Mouse (Mus musculus) embryo, embryonic 10.5 days (tissue): ENCODE data around the gene Tex45.

Experiments
- DNase-seq: peaks from one replicate; pipeline ENCODE4 v3.0.0-alpha.2; 2015; ENCODE audit warnings: low spot score

The Tex45 gene

GRCm38 (mm10) chr8:3485192-3485591 lies 14.5 kb downstream of the Tex45 start:
- DNase-seq = no peak

- DNase-seq = peak; percentile 85
Measured at GRCm38 (mm10) chr8:3492901-3493844, 22.5 kb downstream of the Tex45 start, which contains the start of gene Zfp358. TSS of gene Zfp358 (plus strand) at chr8:3493138.

GRCm38 (mm10) chr8:3493845-3494208 lies 23.2 kb downstream of the Tex45 start:
- DNase-seq = peak; percentile 44

GRCm38 (mm10) chr8:3495578-3496427 lies 25.1 kb downstream of the Tex45 start:
- no peak for DNase-seq

DNA sequence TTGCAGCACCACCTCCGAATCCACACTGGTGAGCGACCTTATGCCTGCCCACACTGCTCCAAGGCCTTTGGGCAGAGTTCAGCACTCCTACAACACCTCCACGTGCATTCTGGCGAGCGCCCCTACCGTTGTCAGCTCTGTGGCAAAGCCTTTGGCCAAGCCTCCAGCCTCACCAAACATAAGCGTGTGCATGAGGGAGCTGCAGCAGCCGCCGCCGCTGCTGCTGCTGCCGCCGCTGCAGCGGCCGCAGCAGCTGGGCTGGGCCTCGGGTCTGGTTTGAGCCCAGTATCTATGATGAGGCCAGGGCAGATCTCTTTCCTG lies 25.7 kb downstream of the Tex45 start:
- no peak for DNase-seq

DNA sequence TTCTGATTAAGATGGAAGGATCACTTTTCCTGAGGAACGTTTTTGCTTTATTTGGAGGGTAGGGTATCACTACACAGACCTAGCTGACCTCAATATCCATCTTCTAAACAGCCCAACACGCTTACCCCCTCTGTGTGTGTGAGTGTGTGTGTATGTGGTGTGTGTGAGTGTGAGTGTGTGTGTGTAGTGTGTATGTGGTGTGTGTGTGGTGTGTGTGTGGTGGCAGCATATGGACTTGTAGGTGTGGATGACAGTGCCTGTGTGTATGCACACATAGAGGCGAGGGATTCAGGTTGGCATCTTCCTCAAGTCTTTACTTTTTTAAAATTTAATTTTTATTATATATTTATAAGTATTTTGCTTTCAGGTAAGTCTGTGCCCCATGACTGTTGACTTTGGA lies 27.9 kb downstream of the Tex45 start:
- no peak for DNase-seq

DNA sequence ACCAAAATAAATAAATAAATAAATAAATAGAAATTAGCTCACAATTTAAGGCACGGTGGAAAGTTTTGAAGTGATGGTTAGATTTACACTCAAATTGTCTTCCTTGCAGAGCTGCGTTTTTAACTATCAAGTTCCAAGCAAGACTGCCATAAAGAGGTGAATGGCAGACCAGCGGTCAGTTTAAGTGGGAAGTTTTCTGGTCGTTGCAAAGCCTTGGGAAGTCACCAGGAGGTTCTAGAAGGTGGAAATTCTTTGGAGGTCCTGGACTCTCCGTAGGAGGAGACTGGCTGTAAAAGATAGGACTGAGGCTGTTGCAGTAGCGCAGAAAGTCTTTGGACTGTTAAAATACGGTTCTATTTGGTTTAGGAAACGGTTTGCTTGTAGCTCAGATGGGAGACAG lies 29.1 kb downstream of the Tex45 start:
- no peak for DNase-seq

DNA sequence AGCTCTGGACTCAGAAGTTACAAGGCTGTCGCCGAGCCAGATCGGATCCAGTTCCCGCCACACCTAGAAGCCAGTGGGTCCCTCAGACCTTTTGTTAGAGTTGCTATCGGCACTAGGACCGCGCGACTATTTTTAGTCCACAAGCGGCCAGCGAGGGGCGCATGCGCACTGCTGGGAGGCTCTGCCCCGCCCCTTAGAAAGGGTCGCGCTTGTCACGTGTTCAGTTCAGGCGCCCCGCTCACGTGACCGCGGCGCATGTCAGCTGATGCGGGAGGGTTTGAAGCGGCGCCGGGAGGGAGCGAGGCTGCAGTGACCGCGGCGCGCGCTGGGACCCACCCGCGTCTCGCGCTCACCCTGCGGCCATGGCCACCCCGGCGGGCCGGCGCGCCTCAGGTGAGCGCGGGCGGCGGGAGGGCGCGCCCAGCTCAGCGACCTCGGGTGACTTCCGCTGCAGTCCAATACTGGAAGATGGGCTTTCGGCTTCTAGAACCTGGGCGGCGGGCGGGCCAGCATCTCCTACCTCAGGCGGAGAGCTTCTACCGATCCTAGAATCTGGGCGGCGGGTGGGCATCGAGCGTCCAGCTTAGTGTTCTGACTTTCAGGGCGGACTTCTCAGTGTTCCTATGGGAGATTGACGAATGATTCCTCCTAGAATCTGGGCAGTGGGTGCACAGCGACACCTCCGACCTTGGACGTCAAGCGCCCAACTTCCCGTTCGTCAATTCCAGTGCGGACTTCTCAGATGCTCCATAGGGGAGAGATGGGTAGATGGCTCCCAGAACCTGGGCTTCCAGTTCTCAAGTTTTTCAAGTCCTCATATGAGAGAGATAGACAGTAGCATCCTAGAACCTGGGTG lies 29.8 kb downstream of the Tex45 start, which contains the start of gene Mcoln1:
Gene Mcoln1, plus strand, starts transcription at position 223 of the 856 bp plus-strand sequence.
- peak; percentile 99 for DNase-seq

GRCm38 (mm10) chr8:3502217-3502616 lies 31.6 kb downstream of the Tex45 start:
- no peak for DNase-seq

DNA sequence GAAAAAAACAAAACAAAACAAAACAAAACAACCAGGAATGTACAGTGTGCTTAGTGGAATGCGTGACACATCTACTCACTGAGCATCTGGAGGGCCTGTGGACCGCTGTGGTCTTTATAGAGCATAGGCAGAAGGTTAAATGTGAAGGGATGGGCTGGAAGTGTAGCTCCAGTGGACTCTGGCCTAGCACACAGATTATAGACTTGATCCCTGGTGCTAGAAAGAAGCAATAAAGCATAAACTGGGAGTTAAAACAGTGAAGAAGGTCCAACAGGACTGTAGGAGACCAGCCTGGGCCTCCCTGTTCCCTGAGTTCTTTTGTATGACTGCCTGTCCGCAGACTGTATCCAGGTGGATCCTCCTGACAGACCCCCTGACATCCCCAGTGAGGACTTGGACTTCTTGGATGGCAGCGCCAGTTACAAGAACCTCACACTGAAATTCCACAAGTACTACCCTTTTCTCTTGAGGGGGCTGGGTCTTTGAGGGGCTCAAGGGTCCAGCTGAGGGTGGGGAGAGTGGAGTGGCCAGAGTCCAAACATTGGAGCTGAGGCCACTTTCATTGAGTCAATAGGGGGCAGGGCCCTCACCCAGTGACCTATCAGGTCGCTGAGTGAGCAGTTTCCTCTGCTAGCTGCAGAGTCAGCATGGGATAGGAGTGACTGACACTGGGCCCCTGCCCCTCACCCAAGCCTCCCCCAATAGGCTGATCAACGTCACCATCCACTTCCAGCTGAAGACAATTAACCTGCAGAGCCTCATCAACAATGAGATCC lies 37.5 kb downstream of the Tex45 start:
- DNase-seq = no peak

DNA sequence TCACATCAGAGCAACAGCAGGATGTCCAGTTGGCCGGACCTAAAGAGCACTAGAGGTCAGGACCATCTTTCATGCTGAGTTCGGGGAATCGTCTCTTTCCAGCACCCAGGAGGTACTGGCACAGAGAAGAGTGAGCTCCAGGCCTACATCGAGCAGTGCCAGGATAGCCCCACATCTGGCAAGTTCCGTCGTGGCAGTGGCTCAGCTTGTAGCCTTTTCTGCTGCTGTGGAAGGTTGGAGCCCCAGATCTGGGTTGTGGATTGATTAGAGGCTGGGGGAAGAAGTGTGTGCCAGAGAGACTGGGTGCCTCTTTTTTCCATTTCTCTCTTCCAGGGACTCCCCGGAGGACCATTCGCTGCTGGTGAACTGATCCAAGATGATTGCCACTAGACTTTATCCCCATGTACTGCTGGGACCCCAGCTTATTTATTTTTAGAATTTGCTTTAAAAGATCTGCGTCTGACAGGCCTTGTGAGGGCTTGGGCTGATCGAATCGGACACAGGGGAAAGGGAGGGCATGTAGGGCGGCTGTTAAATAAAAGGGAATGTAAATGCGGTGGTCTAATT lies 44.1 kb downstream of the Tex45 start:
- DNase-seq = peak; percentile 9

DNA sequence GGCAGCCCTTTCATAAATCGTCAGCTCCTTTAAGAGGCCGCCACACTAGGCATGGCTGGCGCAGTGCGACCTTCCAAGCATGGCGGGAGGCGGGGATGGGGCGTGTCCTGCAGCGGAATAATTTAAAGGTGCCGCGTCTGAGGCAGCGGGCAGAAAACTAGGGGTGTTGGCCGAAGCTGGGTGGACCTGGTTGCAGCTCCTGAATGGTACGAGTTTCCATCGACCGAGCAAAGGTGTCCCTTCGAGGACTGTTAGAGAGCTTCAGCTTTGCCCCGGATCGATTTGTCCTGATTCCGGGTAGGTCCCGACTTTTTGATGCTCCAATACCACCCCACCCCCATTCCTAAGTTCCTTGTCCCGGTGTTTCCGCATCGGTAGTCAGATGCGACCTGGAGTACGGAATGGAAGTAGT lies 44.6 kb downstream of the Tex45 start, which contains the start of gene Pnpla6:
Gene Pnpla6, plus strand, starts transcription at position 125 of the 412 bp plus-strand sequence.
- DNase-seq = peak; percentile 93

GRCm38 (mm10) chr8:3515771-3516417 lies 45.2 kb downstream of the Tex45 start:
- peak; percentile 67 for DNase-seq

DNA sequence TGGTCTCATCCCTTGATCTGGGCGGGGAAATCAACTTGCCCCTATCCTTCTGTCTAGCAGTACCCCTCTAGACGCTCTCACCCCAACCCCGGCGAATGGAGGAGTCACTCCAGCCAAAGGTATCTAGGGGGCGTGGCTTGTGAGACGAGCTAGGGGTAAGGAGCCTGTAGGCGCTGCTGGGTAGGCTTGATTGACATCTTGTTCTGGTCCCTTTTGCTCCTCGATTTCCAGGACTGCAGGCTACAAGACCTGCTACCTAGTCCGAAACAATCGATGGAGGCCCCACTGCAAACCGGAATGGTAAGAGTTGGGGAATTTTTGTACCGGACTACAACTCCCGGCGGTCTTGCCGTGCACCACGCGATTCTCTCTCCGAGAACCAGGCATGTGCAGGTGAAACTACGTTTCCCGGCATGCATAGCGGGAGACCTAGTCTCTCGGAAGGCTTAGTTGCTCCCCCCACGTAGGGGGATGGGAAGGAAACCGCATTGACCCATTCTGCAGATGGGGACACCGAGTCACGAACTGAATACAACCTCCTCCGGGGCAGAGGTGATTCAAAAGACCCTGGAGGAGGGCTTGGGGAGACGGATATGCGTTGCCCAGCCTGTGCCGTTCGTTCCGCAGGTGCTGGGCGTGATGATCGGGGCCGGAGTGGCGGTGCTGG lies 45.9 kb downstream of the Tex45 start:
- DNase-seq = peak; percentile 96

DNA sequence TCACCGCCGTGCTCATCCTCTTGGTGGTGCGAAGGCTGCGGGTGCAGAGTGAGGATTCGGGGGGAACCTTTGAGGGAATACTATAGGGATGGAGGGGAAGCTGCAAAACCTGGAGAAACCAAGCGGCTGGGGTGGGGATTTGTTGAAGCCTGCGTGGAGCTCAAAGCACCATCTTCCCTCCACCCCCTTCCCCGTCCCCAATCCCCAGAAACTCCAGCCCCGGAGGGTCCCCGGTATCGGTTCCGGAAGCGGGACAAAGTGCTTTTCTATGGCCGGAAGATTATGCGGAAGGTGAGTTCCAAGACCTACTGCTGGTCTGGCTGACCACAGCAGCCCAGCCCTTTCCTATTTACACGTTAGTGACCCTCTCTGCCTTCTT lies 46.4 kb downstream of the Tex45 start:
- DNase-seq = peak; percentile 15

- DNase-seq = no peak
Measured at GRCm38 (mm10) chr8:3522007-3522697, 51.5 kb downstream of the Tex45 start.

DNA sequence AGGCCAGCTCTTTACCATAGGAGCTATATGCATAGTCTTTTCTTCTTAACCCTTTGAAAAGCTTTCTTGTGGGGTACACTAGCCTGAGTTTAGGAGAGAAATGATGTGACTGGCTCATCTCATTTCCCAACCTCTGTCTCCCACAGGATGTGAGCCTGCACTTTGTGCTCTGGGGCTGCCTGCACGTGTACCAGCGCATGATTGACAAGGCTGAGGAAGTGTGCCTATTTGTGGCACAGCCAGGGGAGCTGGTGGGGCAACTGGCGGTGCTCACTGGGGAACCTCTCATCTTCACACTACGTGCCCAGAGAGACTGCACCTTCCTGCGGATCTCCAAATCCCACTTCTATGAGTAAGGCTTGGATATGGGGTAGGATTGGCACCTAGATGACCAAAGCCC lies 60.2 kb downstream of the Tex45 start:
- DNase-seq = no peak

DNA sequence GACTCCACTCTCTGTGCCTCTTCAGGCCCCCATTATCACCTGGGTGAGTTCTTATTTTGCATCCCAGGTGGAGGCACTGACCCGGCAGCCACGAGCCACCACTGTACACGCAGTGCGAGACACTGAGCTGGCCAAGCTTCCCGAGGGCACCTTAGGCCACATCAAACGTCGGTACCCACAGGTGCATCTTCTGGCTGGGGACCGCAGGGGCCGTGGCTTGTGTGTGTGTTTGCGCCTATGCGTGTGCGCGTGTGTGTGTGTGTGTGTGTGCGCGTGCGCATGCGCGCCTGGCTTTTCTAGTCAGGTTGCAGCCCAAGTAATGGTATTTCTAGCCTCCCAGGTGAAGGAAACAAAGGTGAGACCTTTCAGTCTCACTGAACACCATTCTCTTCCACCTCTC lies 61.3 kb downstream of the Tex45 start:
- DNase-seq = no peak
